Mouse (Mus musculus) kidney, adult 2 months (tissue): Measurements from ENCODE around the gene Ppm1h.

ENCODE experiments used
- CTCF ChIP-seq: fragments of 200-500 bp; conservative IDR thresholded peaks from 2 replicates; pipeline ENCODE4 v1.5.1; 2011; ENCODE audit warnings: low read depth, mild to moderate bottlenecking, control low read depth, low read length, moderate library complexity, mixed read lengths; ENCODE audit not compliant: insufficient read depth, insufficient read length
- POLR2A ChIP-seq: fragments of 200-500 bp; IDR thresholded peaks from one replicate; pipeline ENCODE4 v1.6.1; 2011; ENCODE audit warnings: low read depth, low read length, control low read depth

GRCm38 (mm10) chr10:122693911-122694618 lies 15.5 kb downstream of the Ppm1h start:
- TF ChIP-seq CTCF: no peak
- no peak for TF ChIP-seq POLR2A
